Mouse (Mus musculus) erythroid progenitor cell, adult 5-6 weeks (primary cell): ENCODE data around the gene Vipr2. TPM values are rescaled to one million over a fixed set of nuclear protein-coding genes. Genes with fewer than 3 reads are reported as not detected.

Experiments used
- ATAC-seq: replicated peaks from 2 replicates; pipeline ENCODE4 v1.8.0; 2016; ENCODE audit warnings: moderate number of reproducible peaks, mild to moderate bottlenecking, moderate TSS enrichment, inconsistent platforms; ENCODE audit not compliant: poor library complexity, low FRiP score, severe bottlenecking
- total RNA-seq, 2 experiments: library from RNA; stranded (forward) in 1 of 2; stranded (reverse) in 1 of 2; fragments of 150-400 nt in 1 of 2; fragments of 186-747, 209-891 nt in 1 of 2; gene quantifications; 2 replicates each; pipeline versions ENCODE4 v1.2.3 to v1.2.4; 2015 to 2017; ENCODE audit warnings: low replicate concordance in 2 of 2

The Vipr2 gene
- total RNA-seq, 2 experiments from 2014 or later: not detected

DNA sequence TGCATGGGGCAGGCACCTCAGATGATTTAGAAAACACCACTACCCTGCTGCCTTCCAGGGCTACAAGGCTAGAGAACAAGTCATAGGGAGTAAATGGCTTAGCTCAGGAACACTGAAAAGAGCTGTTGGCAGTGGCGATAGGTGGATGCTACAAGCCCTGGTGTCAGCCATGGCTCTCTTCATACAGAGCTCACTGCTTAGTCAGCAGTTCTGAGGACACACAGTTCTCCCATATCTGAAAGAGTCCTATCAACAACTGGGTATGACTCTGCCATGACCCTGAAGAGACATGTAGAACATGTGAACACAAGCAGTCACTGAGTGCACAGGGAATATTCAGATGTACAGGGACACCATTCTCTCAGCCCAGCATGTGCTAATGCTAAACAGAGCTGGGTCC lies 68.2 kb downstream of the Vipr2 start:
- ATAC-seq: no peak

DNA sequence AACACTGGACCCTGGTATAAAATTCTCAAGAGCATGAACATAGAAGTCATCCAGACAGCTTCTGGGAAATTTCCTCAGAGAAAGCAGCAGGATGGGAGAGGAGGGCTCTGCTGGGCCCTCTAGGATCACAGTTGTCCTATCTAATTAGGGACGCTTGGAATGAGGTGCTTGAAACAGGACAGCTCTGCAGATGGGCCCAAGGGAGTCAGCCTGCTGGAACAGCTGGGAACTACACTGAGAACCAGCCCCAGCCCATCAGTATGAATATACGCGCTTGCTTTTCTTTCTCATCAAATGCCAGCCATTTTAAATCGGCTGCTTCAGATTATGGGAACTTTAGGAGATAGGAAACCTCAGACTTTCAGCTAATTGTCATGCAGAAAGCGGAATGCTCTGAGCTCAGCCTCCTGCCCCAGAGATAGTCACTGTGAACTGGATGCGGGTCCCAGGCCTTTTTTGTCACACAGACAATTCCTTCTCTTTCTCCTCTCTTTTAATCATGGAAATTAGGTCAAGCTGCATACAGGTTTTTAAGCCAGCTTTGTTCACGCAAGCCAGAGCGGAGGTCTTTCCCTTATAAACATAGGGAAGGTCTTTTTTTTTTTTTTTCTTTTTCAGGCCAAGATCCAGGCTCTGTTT lies 69.6 kb downstream of the Vipr2 start:
- no peak for ATAC-seq

DNA sequence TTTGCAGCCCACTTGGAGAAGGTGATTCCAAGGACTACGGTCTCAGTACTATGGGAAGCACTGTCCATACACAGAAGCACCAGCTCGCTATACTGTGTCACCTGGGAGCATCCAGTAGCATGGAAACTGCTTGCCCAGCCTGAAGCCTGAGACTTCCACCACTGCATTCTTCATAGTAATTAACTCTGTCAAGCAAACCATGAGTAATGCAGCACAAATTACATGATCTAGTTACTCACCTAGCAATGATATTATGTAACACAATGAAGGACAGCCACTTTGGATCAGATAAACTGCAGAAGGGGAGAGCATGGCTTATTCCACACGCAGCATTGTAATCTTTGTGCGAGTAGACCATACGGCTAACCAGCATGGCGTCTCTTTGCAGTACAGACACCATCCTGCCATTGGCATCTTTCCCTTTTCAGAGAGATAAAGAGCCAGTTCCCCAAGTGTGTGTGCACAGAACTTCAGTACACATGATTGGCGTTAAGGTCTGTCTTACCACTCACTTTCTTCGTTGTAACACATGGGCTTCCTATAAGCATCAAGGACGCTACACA lies 75.4 kb downstream of the Vipr2 start:
- ATAC-seq: no peak

DNA sequence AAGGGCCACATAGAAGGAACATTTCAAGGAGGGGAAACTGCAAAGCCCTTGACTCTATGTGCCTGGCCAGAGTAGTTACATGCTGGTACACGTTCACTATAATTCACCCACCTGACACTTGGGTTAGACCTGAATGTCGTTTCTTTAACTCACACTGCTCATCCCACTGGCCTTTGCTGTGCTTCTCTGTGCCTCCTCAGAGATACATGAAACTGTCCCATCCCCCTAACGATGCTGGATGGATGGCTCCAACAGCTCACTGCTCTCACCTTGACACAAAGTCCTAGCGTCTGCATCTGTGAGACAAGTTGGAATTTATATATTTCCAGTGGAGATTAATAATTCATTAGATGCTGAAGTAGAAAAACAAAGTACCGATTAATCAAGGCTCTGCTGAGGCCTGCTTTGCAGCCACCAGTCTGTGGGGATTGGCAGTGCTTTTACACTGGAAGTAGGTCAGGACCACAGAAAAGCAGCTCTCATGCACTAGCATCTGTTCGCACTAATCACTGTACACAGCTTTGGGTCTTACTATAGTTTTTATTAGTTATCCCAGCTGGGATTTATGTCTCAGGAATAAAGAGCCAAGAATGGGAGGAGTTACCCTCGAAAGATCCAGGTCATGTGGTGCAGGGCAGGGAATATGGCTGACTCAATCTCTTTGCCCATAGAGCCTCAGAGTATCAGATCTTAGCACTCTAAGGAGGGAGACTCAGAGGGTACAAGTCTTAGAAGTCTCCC lies 79.4 kb downstream of the Vipr2 start:
- no peak for ATAC-seq

DNA sequence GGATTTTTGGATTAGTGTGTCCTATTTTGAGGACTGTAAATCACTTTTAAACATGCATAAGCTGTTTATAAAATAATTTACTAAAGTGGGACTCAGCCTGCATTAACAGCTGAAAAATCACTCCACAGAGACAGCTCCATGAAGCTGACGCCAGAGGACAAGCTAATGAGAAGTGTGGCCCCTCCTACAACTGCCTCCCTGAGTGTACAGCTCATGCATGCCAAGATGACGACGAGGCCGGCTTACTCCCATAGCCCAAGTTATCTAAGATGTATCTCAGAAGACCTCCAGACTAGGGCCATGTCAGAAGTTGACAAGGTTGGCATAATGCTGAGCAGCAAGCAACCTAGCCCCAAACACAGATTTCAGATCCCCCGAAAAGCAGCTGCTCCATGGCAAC lies 81.7 kb downstream of the Vipr2 start:
- no peak for ATAC-seq

DNA sequence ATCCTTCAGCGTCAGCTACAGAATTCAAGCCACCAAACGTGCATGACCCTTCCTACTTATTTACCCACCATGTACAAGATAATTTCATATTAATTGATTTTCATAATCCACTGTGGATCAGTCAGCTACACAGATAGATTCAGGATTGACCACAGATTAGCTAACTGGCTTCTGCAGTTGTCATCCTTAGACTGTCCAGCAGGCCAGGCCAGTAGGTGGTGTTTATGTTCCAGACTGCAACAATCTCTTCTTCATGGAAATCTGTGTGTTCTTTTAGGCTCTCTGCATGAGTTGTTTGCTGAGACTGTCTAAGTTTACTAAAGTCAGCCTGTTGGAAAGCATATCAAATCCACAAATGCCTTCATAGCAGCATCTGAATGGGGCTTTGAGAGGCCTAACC lies 82.2 kb downstream of the Vipr2 start:
- ATAC-seq: no peak

DNA sequence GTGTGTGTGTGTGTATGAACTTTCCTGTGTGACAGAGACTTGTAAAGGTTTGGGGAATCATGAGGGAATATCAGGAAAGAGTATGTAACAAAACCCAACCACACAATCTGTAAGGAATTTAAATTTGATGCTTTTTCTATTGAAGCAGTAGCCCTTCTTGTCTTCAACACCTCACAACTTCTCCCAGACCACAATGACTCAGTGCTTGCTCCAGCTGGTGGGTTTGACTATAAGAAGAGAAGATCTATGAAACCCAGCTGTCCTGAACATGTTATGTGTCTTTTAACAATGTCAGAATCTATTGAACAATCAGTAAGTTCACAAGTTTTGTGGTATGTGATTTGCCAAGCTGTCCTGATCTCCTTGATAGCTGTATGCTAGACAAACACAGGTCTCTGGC lies 87.8 kb downstream of the Vipr2 start:
- no peak for ATAC-seq

DNA sequence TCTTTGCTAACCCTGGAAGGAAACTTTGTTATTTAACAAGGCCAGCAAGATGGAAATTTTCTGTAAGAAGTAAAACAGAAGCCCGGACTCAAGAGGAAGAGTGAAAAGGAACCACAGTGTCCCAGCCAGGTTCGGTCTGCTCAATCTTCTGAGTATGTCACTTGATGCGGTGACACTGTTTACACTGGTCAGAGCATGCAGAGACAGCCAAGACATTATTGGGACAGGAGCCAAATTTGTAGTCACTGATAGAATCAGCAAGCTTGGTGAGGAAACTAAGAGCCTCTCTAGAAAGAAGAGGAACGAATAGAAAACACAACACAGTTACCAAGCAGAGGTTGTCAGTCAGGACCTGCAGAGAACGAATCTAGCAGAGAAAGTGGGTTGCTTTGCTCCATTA lies 92.1 kb downstream of the Vipr2 start:
- ATAC-seq: no peak

DNA sequence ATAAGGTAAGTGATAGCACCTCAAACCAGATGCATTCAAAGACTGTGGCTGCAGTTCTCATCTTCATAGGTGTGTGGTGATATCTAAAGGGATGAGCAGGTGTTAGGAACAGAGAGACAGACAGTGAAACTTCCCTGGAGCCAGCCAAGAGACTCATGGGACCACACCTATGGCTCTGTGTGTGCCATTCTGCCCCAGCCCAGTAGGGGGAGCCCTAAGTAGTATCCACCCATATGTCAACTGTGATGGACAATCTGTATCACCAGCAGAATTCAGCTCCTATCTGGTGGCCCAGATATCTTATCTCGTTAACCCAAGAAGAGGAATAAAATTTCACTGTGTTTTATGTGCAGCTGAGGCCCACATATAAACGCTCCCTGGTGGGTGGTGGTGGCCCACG lies 99.4 kb downstream of the Vipr2 start:
- peak; percentile 80 for ATAC-seq

DNA sequence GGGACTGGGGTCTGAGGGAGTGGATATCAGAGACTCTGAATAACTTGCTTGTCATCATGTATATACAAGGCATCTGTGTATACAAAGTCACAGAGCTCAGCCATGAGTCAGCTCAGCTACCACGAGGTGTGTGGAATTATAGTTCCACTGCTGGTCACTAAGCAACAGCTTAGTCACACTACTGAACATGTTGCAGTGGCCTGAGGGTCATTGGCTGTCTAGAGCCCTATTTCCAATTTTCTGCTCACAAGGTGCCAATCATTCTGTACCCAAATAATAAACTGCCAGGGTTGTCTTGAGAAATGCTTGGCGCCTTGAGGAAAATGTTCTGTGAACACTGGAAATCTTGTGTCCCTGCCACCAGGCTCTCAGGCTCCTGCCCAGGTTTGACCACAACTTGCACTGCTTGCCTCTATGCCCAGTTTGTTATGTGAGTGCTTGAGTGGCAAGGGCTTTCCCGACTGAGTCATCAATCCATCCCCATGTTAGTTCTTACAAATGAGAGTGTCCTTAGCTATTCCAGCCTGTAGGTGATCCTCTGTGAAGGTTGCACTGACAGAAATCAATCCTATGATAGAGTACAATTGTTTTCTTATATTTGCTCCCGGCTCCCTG lies 104.0 kb downstream of the Vipr2 start:
- no peak for ATAC-seq

DNA sequence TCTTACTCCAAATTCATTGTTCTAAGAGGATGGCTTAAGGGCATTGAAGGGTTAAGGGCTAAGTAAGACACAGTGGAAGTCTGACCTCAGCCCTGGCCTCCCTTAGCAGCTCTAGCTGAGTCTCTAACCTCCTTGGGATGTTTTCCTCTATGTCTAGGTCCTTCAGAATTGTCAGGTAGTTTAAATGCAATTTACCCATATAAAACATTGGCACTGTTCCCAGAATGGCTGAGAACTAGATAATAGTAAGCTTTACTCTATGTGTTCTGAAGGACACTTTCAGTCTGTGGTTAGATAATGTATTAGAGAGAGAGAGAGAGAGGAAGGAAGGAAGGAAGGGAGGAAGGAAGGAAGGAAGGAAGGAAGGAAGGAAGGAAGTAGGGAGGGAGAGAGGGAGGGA lies 104.8 kb downstream of the Vipr2 start:
- ATAC-seq: no peak

DNA sequence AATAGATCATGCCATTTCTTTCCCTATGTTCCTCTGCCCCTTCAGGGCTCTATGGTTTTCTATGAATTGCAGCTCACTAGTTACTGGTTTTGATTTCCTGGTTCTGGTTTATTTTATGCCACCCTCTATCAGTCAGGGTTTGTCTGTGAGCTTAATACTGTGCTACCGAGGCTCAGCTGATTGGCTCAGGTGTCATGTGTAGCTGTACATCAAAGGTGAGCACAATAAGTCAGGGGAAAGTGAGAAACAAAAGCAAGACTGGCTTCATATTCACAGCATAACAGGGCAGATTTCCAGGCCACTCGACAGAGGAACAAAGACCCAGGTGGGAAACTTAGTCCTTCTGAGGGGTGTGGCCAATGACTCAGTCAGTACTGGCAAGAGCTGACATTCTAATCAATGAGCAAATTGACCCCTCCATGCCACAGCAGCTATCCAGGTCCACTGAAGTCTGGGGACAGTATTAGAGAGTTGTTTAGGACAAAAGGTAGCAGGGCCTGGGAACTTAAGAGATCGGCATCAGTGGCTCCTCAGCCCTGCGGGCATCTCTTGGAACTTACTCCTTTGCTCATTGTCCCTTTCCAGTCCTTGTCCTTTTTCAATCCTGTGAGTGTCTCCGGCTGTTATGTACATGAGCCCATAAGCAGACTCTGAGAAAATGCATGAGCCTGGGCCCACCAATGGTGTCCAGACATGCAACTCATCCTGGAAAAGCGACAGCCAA lies 105.8 kb downstream of the Vipr2 start:
- no peak for ATAC-seq

DNA sequence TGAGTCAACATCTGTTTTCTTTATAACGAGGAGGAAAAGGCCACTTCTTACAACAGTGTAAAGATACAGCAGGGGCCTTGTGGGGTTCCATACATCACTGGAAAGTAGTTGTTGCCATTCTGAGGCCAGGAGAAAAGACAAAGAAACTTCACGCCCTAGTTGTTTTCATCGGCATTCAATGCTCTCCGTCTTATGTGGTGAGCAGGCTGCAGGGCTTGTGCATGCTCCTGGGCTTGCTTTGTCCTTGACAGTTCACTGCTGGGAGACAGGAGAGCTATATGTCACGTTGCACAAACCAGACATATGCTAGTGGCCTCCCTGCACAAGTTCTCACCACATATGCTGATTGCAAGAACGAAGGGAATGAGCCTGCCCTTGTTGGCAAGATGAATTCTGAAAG lies 116.4 kb downstream of the Vipr2 start:
- ATAC-seq: no peak

DNA sequence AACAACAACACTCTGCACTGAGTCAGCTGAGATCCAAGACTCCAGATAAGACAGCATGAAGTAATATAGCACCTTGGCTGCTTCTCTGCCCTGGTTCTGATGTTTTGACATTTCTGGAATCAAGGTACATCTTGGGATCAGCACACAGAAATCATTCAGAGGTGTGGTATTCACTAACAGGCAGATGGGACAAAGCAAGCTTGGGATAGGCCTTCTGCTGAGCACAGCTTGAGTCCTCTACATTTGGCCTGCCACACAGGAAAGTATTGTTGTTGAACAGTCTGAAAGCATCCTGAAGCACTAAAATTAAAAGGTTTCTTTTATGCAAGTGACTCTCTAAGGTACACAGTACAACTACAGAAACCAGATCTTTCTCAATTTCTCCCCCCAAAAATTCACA lies 117.1 kb downstream of the Vipr2 start:
- ATAC-seq: no peak

Other genes starting within 250 kb of the Vipr2 start
- 6.7 and 9.0 TPM in 2 replicates for gene Zfp386, start 30.0 kb upstream of the Vipr2 start, total RNA-seq (2015; ENCODE audit: low replicate concordance)
- gene Zfp386, start 30.0 kb upstream of the Vipr2 start, total RNA-seq (2017; ENCODE audit: low replicate concordance): 0.61 and 3.7 TPM in 2 replicates
- gene Wdr60, start 185.3 kb downstream of the Vipr2 start, total RNA-seq (2015; ENCODE audit: low replicate concordance): 5.0 and 6.8 TPM in 2 replicates
- 1.9 and 2.6 TPM in 2 replicates for gene Wdr60, start 185.3 kb downstream of the Vipr2 start, total RNA-seq (2017; ENCODE audit: low replicate concordance)
- not detected in 2 replicates for gene Gm11027, start 197.7 kb downstream of the Vipr2 start, total RNA-seq (2015; ENCODE audit: low replicate concordance)
- not detected in 2 replicates for gene Gm11027, start 197.7 kb downstream of the Vipr2 start, total RNA-seq (2017; ENCODE audit: low replicate concordance)
- 120 and 140 TPM in 2 replicates for gene Esyt2, start 203.5 kb downstream of the Vipr2 start, total RNA-seq (2015; ENCODE audit: low replicate concordance)
- gene Esyt2, start 203.5 kb downstream of the Vipr2 start, total RNA-seq (2017; ENCODE audit: low replicate concordance): 117 and 161 TPM in 2 replicates